Mouse (Mus musculus) gastrocnemius, postnatal 25 days (tissue): ENCODE results near the gene Rab3c. TPM values are rescaled to one million over a fixed set of nuclear protein-coding genes. Genes with fewer than 3 reads are reported as not detected.

Experiments
- DNase-seq: peaks from one replicate; pipeline ENCODE4 v3.0.0; 2022
- total RNA-seq, 2 experiments: library from RNA; stranded (reverse); gene quantifications; 1 replicate in 1 of 2; 2 replicates in 1 of 2; pipeline ENCODE4 v1.2.3; 2021

Gene Rab3c
- total RNA-seq, 2 experiments from 2014 or later, result not detected

GRCm38 (mm10) chr13:110093720-110094685, 186.8 kb downstream of the Rab3c start:
- no peak for DNase-seq

- no peak for DNase-seq
Observed at GRCm38 (mm10) chr13:110083961-110084360, 196.8 kb downstream of the Rab3c start.

GRCm38 (mm10) chr13:110081174-110081573, 199.6 kb downstream of the Rab3c start:
- no peak for DNase-seq

GRCm38 (mm10) chr13:110075587-110075986, 205.2 kb downstream of the Rab3c start:
- DNase-seq, result no peak

GRCm38 (mm10) chr13:110074180-110074579, 206.6 kb downstream of the Rab3c start:
- DNase-seq, result no peak

- DNase-seq, result peak; percentile 14
Observed at GRCm38 (mm10) chr13:110067149-110067548, 213.6 kb downstream of the Rab3c start.

GRCm38 (mm10) chr13:110066674-110067073, 214.1 kb downstream of the Rab3c start:
- no peak for DNase-seq

- DNase-seq, result no peak
Observed at GRCm38 (mm10) chr13:110062835-110063411, 217.9 kb downstream of the Rab3c start.

GRCm38 (mm10) chr13:110062288-110062687, 218.5 kb downstream of the Rab3c start:
- no peak for DNase-seq

- no peak for DNase-seq
Observed at GRCm38 (mm10) chr13:110054538-110054937, 226.3 kb downstream of the Rab3c start.

GRCm38 (mm10) chr13:110048767-110049434, 231.9 kb downstream of the Rab3c start:
- DNase-seq, result no peak

GRCm38 (mm10) chr13:110044418-110044817, 236.4 kb downstream of the Rab3c start:
- DNase-seq, result no peak

GRCm38 (mm10) chr13:110039779-110040498, 240.9 kb downstream of the Rab3c start:
- DNase-seq, result no peak

GRCm38 (mm10) chr13:110039170-110039569, 241.6 kb downstream of the Rab3c start:
- DNase-seq, result no peak

- no peak for DNase-seq
Observed at GRCm38 (mm10) chr13:110038521-110038920, 242.3 kb downstream of the Rab3c start.

GRCm38 (mm10) chr13:110034885-110035284, 245.9 kb downstream of the Rab3c start:
- DNase-seq, result no peak

GRCm38 (mm10) chr13:110034041-110034440, 246.8 kb downstream of the Rab3c start:
- no peak for DNase-seq

- no peak for DNase-seq
Observed at GRCm38 (mm10) chr13:110031886-110032285, 248.9 kb downstream of the Rab3c start.

GRCm38 (mm10) chr13:110031061-110031460, 249.7 kb downstream of the Rab3c start:
- no peak for DNase-seq

- no peak for DNase-seq
Observed at GRCm38 (mm10) chr13:110024381-110025161, 256.2 kb downstream of the Rab3c start.

GRCm38 (mm10) chr13:110023031-110023430, 257.8 kb downstream of the Rab3c start:
- peak; percentile 12 for DNase-seq
